Mouse (Mus musculus): ENCODE data around the gene Gm11115. TPM values are rescaled to one million over a fixed set of nuclear protein-coding genes. Genes with fewer than 3 reads are reported as not detected.

The Gm11115 gene
- polyA plus RNA-seq (2012; ENCODE audit: insufficient read depth, low replicate concordance), result not detected in 2 replicates

GRCm38 (mm10) chr5:88153999-88154398, at the start of gene Gm11115:
Gm11115 (minus strand) TSS chr5:88154099.
- H3K27me3 ChIP-seq (replicated peaks), result no peaks in the 10 kb centered on the region
- H3K4me1 ChIP-seq, result no peaks in the 10 kb centered on the region
- H3K9me3 ChIP-seq, result 0 out of 2 replicates have a peak, but pooled peaks cover 3% of the 10 kb centered on the region
- no peaks in the 10 kb centered on the region for H3K36me3 ChIP-seq (replicated peaks; ENCODE audit: low read length)
- no peak within 1 kb of the TSS for H3K4me3 ChIP-seq (replicated peaks)
- TF ChIP-seq GATA1 (IDR thresholded peaks at IDR 0.05; ENCODE audit: borderline replicate concordance, low read length) (no peak), FLI1 (IDR thresholded peaks at IDR 0.05; ENCODE audit: low read length) (no peak)

GRCm38 (mm10) chr5:88111430-88111829, 42.5 kb downstream of the Gm11115 start, which contains the start of gene Gm11116:
Gm11116 (minus strand) TSS chr5:88111530.
- Histone ChIP-seq H3K36me3 (replicated peaks; ENCODE audit: low read length) (no peaks in the 10 kb centered on the region), H3K9me3 (peaks cover 10% of the 10 kb centered on the region; the same call in 1 of the 2 replicates), H3K27me3 (replicated peaks) (no peaks in the 10 kb centered on the region), H3K4me3 (replicated peaks) (no peak within 1 kb of the TSS), H3K4me1 (no peaks in the 10 kb centered on the region)
- TF ChIP-seq GATA1 (IDR thresholded peaks at IDR 0.05; ENCODE audit: borderline replicate concordance, low read length) (no peak), FLI1 (IDR thresholded peaks at IDR 0.05; ENCODE audit: low read length) (no peak)

Other genes with a start within 250 kb of the Gm11115 start
- not detected in 2 replicates for gene Csn3, start 228.5 kb downstream of the Gm11115 start, polyA plus RNA-seq (2012; ENCODE audit: insufficient read depth, low replicate concordance)
- gene 2310003L06Rik, start 184.6 kb downstream of the Gm11115 start, polyA plus RNA-seq (2012; ENCODE audit: insufficient read depth, low replicate concordance), result not detected in 2 replicates
- not detected in 2 replicates for gene Gm28434, start 184.6 kb downstream of the Gm11115 start, polyA plus RNA-seq (2012; ENCODE audit: insufficient read depth, low replicate concordance)
- gene Cabs1, start 174.7 kb downstream of the Gm11115 start, polyA plus RNA-seq (2012; ENCODE audit: insufficient read depth, low replicate concordance), result not detected in 2 replicates
- not detected in 2 replicates for gene Smr3a, start 151.6 kb downstream of the Gm11115 start, polyA plus RNA-seq (2012; ENCODE audit: insufficient read depth, low replicate concordance)
- gene Smr2, start 67.5 kb downstream of the Gm11115 start, polyA plus RNA-seq (2012; ENCODE audit: insufficient read depth, low replicate concordance), result not detected in 2 replicates
- not detected in 2 replicates for gene Gm11116, start 42.6 kb downstream of the Gm11115 start, polyA plus RNA-seq (2012; ENCODE audit: insufficient read depth, low replicate concordance)
- gene Gm7714, start 114.8 kb upstream of the Gm11115 start, polyA plus RNA-seq (2012; ENCODE audit: insufficient read depth, low replicate concordance), result not detected in 2 replicates
- not detected in 2 replicates for gene Prol1, start 163.2 kb upstream of the Gm11115 start, polyA plus RNA-seq (2012; ENCODE audit: insufficient read depth, low replicate concordance)
- not detected in 2 replicates for gene Amtn, start 222.0 kb upstream of the Gm11115 start, polyA plus RNA-seq (2012; ENCODE audit: insufficient read depth, low replicate concordance)